Mouse (Mus musculus): ENCODE data around the gene Fam81a.

DNA sequence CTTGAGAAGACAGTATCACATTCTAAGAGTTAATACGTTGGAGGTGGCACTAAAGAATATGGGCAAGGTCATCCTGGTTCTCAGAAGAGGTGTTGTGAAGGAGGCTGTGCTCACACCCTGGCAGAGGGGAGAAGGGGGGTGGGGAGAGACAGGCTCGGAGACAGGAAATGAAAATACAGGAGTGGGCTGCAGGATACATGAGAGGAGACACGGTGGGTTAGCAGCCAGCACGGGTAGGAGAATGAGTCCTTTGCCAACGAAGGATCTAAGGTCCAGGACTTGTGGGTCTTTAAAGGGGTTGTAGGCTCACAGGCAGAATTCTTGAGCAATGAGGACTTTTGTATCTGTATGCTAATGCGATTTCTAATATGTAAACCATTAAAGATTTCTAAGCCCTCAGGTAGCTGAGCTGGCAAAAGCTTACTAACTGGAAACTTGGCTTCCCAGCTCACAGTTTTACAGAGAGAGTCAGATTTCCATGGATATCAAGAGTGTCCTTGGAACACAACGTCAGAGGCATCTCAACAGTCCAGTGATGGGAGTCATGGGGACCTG, 3.0 kb downstream of the Fam81a start:
- no peak for TF ChIP-seq CTCF (IDR thresholded peaks at IDR 0.05; ENCODE audit: low read depth)
- TF ChIP-seq EP300 (IDR thresholded peaks at IDR 0.05; ENCODE audit: low read depth), result no peak

All from heart, postnatal 0 days (tissue).